Mouse (Mus musculus) heart, embryonic 10.5 days (tissue): ENCODE results near the gene Gm10999. TPM values are rescaled to one million over a fixed set of nuclear protein-coding genes. Genes with fewer than 3 reads are reported as not detected.
"Not testable (repeated sequence)": the region's sequence is repeated elsewhere in the genome, so short reads cannot be mapped to it uniquely, and the experiment has no call there.

Source experiments
- DNase-seq: peaks from one replicate; pipeline ENCODE4 v3.0.0-alpha.2; 2017; ENCODE audit warnings: low spot score
- H3K27ac ChIP-seq: fragments of 300-500 bp; sonication (generic); 2 replicates; pipeline ENCODE4 v1.5.1; 2016; ENCODE audit warnings: mild to moderate bottlenecking
- H3K27me3 ChIP-seq: fragments of 300-500 bp; sonication (generic); 2 replicates; pipeline ENCODE4 v1.6.1; 2016; ENCODE audit warnings: mild to moderate bottlenecking; ENCODE audit not compliant: poor library complexity, insufficient read depth, severe bottlenecking
- H3K36me3 ChIP-seq: fragments of 300-500 bp; sonication (generic); 2 replicates; pipeline ENCODE4 v1.6.1; 2016; ENCODE audit warnings: mild to moderate bottlenecking, moderate library complexity
- H3K4me1 ChIP-seq: fragments of 300-500 bp; sonication (generic); 2 replicates; pipeline ENCODE4 v1.6.1; 2016; ENCODE audit warnings: mild to moderate bottlenecking
- H3K4me3 ChIP-seq: fragments of 300-500 bp; sonication (generic); 2 replicates; pipeline ENCODE4 v1.5.1; 2016; ENCODE audit warnings: mild to moderate bottlenecking, moderate library complexity
- H3K9me3 ChIP-seq: fragments of 300-500 bp; sonication (generic); 2 replicates; pipeline ENCODE4 v1.6.1; 2016; ENCODE audit warnings: mild to moderate bottlenecking, moderate library complexity
- WGBS: fragments of 180-500 bp; shearing (Covaris S2); methylation state at CpG from one replicate; pipeline ENCODE4 v1.1.7; 2016; 5-methylcytosine and 5-hydroxymethylcytosine counted together
- polyA plus RNA-seq: library from polyadenylated mRNA; unstranded; fragments of >200 nt; fragmentation: Nextera tagmentation; extraction: Ambion mirVana; gene quantifications from 2 replicates; pipeline ENCODE4 v1.2.1, GENCODE M21; 2016

Gene Gm10999
- not detected in 2 replicates for polyA plus RNA-seq

DNA sequence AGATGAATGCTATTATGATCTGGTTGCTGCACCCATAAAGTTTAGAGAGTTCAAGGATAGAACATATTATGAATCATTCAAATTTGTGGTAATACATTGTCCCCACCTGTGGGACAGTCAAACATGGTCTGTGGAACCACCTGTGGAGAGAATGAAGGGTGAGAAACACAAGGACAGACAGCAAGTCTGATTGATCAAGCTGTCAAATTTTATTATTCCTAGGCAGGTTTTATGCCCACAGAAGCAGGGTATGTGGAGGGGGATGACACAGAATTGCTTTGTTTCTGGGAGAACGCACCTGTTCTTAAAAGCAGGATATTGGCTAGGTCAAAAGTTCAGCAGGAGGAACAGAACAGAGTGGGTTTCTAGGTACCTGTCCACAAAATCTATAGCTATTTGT, at the start of gene Gm10999:
Gene Gm10999 (minus strand): TSS at position 101 of the 400 bp plus-strand sequence.
- Histone ChIP-seq H3K27ac (no peak within 1 kb of the TSS), H3K4me1 (no peaks in the 10 kb centered on the region), H3K27me3 (no peaks in the 10 kb centered on the region), H3K9me3 (no peaks in the 10 kb centered on the region), H3K4me3 (no peak within 1 kb of the TSS), H3K36me3 (no peaks in the 10 kb centered on the region)
- no peak for DNase-seq
- 81% methylated on average over 1 of the region's 1 CpGs for WGBS

DNA sequence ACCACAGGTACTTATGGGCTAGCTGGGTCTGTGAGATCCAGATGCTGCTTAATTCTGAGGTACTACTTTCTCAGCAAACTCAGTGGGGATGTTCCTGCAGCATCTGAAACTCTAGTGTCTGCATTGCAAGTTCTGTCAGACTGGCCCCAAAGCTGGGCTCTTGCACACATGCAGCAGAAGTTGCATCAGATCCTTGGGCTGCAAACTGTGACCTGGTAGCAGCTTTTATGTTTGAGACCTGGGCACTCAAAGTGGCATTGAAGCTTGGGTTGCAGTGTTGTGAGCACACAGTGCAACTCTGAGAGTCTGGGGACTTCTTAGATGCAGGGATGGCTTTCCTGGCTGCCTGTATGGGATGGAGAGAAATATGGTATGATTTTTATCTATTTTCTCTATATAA, 2.0 kb upstream of the Gm10999 start:
- Histone ChIP-seq H3K27ac (no peak overlapping the region), H3K4me3 (no peak overlapping the region), H3K36me3 (no peaks in the 10 kb centered on the region), H3K4me1 (no peaks in the 10 kb centered on the region), H3K27me3 (no peaks in the 10 kb centered on the region), H3K9me3 (no peaks in the 10 kb centered on the region)
- no peak for DNase-seq

DNA sequence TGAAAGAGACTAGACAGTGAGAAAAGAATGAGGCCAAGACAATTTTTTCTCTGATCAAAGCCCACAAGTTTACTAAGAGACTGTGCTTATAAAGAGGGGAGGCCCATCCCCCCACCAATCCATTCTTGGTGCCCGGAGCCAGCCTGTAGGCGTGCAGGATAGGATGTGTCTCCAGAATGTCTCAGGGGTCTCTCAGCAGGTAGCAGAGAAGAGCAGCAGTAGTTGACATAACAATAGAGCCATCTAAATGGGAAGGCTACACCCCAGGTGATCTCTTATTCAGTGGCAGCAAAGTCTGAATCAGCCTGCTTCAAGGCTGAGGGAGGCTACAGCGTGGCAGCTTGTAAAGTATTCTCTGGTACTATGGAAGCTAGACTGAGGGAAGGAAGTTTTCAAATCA, 15.7 kb downstream of the Gm10999 start:
- not testable (repeated sequence) for H3K27me3 ChIP-seq, H3K36me3 ChIP-seq, H3K9me3 ChIP-seq, H3K27ac ChIP-seq, H3K4me1 ChIP-seq, H3K4me3 ChIP-seq, DNase-seq
- WGBS, result 61% methylated on average over 3 of the region's 3 CpGs

Other genes with a start within 250 kb of the Gm10999 start
- gene Ccdc7a, start 66.1 kb downstream of the Gm10999 start, polyA plus RNA-seq, result not detected in 2 replicates
- not detected in 2 replicates for gene Ccdc7b, start 64.5 kb downstream of the Gm10999 start, polyA plus RNA-seq
- gene 2610044O15Rik8, start 102.7 kb upstream of the Gm10999 start, polyA plus RNA-seq, result 19.0 and 19.6 TPM in 2 replicates